Mouse (Mus musculus): ENCODE results near the gene Amotl2.
"Not testable (repeated sequence)": the region's sequence is repeated elsewhere in the genome, so short reads cannot be mapped to it uniquely, and the experiment has no call there.

Gene Amotl2

DNA sequence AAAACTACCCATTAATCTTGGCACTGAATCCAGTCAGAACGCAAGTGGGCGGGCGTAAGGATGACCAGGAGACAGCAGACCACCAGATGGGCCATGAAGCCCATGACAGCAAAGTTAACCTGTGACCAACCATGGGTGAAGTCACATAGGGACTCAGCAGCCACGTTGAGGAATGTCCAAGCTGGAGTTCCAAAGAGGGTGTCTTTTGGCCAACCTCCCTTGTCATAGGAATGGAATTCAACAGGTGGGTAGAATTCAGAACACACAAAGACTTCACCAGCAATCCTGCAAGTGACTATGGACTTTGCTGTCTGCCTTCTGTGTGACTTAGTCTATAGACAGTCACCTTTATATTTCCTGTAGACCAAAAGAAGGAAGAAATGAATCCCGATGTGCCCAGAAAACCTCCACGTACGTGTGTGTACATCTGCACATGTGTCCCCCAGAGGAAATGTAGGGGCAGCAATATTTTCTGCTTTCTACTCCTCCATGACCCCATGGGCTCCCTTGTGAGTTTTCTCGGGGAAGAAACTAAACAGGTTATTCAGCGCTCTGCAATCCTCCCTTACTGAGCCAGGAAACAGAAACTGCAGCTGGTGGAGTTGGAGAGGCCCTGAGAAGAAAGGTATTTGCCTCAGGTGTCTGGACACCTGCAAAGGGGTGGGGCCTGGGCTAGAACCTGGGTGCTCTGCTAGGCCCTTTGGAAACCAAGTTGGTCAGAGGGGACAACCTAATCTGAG lies 17.7 kb downstream of the Amotl2 start:
- DNase-seq (ENCODE audit: low read depth), result no peak

DNA sequence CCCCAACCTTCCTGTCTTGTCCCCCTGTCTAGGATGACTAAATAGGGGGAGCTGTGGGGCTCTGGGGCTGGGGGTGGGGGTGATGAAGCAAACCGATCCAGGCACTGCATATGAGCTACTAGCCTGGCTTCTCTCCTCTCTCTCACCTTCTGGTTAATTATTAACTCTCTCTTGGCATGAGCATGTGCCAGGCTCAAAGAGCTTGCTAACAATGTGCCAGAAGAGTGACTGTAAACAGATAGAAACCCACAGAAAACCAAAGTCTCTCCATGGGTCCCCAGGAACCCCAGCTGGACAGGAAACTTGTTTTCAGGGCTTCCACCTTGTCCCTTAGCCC lies 18.2 kb downstream of the Amotl2 start:
- no peak for DNase-seq (ENCODE audit: low read depth)

DNA sequence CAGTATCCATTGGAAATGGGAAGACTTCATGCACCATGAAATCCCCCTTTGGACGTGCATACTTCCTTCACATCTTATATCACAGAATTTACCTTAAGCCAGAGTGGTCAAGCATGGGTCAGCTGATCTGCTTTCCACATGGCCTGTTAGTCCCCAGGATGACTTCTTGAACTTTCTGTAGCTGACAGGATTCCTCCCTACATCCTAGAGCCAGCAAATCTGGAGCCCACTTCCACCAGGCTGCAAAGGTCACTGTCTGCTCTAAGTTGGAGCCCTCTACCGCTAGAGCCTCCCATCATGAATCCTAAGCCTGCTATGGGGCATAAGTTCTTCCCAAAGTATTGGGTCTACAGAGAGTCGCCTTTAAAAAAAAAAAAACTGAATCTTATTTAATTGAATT lies 18.8 kb downstream of the Amotl2 start:
- DNase-seq (ENCODE audit: low read depth), result no peak

DNA sequence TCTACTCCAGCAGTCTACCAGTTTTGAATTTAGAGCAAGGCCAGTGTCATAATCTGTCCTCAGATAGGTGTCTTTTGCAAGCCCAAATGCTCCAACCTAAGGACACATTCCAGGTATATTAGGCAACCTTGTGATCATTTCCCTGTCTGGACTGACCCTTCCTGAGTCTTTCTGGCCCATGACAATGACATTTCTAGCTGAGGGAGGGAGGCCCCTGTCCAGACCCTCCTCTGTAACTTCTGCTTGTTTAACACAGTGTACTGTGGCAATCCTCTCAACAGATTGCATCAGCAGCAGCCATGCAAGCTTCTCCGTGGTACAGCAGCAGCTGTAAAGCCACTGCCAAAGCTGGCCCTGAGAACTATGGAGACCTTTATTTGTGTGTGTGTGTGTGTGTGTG lies 19.5 kb downstream of the Amotl2 start:
- no peak for DNase-seq (ENCODE audit: low read depth)

DNA sequence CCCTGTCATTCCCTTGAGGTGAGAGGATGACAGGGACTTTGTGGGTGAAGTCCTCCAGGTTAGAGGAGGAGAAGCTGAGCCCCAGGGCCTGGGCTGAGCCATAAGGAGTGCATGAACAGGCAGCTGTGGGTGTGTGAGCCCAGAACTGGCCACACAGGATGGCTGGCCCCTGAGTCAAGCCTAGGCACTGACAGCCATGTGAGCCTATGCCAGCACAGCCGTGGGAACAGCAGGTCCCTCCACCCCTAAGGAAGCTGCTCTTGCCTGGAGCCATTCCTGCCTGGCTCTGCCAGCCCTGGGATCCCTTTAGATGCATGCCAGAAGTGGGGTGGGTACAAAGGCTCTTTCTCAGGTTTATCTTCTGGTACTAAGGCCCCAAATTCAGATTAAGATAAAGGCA lies 20.9 kb downstream of the Amotl2 start:
- DNase-seq (ENCODE audit: low read depth), result no peak

DNA sequence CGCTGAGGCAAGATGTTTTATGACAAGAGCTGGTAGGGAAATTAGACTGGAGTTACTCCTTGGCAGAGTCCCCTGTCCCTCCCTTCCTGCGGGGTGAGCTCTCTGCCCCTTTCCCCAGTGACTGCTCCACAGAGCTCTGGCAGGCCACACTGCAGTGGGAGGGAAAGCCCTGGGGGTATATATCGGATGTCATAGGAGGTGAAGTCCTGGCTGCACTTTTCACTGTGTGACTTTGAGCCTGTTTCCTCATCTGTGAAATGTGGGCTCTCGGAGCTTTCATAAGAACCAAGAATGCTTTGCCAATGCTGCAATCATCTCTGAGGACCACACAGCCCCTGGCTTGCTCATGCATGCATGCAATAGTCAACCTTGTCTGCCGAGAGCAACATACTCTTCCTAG lies 30.3 kb downstream of the Amotl2 start:
- DNase-seq (ENCODE audit: low read depth), result no peak

DNA sequence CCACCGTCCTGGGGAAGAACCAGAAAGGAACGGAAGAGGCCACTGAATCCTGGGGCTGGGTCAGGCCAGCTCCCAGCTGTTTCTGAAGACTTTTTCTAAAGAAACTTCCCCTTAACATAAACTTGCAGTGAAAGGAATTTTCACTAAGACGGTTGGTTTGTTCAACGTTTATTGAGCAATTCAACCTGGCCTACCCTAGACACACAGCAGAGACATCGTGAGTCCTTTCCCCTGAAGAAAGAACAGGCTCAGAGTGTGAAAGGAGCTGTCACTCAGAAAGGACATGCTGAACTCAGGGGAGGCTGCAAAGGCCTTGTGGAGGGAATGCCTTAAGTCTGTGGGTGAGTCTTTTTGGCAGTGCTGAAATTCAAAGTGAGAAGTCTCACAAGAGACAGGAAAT lies 31.4 kb downstream of the Amotl2 start:
- no peak for DNase-seq (ENCODE audit: low read depth)

DNA sequence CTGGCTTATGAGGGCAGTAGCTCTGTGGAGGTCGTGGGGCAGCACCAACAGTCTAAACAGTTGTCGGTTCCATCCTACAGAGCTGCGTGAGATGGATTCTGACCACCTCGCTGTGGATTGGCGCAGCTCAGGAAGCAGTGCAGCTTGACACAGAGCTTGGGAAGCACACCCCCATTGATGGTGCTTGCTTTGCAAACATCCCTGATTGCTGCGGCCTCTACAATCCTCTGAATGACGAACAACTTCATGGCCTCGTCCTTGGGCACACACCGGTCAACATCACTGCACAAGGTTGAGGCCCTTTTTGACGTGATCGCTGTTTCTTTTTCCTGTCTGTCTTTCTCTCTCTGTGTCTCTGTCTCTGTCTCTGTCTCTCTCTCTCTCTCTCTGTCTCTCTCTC lies 32.7 kb downstream of the Amotl2 start:
- DNase-seq (ENCODE audit: low read depth), result no peak

DNA sequence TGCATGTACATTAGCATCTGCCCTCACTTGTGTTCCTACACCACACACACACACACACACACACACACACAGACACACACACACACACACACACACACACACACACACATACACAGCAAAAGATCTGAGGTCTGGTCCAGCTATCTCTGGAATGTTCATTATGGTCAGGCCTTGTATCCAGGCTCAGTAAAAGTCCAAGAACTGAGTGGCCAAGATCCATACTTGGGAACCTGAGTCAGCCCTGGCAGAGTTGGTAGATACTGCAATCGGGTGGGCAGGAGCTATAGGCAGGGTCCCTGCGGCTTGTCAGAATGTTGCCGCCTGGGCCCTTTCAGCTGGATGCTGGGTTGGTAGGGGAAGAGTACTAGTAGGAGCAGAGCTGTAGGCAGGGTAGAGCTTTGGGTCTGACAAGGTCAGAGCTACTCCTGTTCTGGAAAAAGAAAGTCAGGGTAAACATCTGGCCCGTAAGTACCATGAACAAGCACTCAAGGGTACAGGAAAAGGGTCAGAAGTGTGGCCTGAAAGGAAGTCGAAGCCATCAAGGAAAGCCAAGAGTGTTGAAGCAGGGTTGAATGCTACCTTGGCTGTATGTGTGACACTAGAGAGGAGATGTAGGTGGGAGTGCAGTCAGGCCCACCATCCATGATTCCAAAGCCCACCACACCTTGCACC lies 35.3 kb downstream of the Amotl2 start:
- no peak for DNase-seq (ENCODE audit: low read depth)

DNA sequence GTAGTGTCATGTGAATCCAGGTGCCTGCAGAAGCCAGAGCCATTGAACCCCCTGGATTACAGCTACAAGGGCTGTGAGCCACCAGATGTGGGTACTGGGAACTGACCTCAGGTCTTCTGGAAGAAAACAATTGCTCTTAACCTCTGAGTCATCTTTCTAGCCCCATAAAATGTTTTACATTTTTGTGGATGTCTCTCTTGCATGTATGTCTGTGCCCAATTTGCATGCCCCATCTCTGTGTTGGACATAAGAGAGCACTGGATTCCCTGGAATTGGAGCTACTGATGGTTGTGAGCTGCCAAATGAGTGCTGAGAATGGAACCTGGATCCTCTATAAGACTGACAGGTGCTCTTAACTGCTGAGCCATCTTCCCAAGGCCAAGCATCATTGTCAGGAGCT lies 36.8 kb downstream of the Amotl2 start:
- DNase-seq (ENCODE audit: low read depth), result no peak

DNA sequence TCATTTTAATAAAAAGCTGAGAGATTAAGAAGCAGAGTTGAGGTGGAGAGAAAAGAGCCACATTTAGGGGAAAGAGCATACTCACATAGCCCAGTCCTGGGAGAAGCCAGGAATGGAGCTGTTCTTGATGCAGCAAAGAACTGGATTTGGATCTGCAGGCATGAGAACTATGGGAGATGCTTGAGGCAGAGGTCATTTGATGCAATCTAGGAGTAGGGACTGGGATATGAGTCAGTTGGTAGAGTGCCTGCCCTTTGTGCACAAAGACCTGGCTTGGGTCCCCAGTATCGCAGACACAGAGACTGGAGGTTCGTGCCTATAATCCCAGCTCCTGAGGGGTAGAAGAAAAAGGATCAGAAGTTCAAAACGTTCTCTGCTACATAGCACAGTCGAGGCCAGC lies 38.7 kb downstream of the Amotl2 start:
- no peak for DNase-seq (ENCODE audit: low read depth)

DNA sequence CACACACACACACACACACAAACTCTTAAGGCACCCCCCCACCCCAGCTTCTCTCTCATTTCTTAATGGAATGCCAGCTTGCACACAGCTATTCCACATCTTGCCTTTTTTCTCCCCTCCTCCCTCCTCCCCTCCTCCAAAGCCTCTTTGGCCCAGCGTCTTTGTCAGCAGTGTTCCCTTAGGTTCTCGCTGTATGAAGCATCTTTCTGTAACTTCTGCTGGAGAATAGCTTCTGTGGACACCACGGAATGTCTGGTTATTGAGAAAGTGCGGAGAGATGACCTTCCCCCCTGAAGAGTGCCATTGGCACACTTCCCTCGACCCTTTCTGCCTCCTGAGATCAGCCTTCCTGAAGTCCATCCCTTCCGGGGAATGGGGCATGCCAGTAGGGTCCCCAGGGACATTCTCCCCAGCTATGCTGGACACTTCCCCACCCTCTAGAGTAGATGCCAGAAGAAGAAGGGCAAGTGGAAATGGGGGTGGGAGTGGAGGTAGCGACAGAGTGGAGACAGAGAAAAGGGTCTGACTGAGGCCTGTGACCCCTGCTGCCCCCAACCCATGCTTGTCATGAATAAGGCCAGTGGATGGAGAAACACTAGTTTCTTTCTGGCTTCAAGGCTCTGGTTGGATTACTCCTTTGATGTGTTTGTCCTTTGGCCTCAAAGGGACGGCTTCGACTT lies 39.3 kb downstream of the Amotl2 start:
- no peak for DNase-seq (ENCODE audit: low read depth)

DNA sequence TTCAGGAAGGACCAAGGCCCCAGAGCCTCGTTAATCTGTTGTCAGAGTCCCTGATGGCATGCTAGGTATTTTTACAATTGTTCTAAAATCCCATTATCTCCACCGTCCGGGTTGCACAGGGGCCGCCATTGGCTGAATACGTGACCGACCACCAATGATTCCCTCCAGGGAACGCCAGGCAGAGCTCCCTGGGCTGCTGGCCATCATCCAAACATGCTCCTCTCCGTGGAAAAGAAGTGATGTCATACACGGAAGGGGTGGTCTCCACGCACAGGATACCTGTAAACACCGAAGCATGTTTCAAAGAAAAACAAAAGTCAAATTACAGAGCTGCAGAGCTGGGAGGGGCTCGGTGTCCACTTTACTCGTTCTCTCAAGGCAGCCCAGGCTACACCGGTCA lies 39.9 kb downstream of the Amotl2 start:
- no peak for DNase-seq (ENCODE audit: low read depth)

DNA sequence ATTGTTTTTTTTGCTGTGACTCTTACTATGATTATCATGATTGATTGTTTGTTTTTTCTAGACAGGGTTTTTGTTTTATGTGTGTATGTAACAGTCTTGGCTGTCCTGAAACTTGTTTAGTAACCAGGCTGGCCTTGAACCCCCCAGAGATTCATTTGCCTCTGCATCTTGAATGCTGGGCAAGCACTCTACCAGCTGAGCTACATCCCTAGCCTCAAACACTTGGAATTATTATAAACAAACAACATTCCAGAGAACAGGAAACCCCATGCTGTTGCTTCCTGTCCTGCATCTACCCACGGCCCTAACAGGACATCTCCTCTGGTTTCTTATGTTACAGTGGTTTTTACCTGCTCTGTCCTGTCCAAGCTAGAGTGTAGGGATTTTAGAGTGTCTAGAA lies 42.4 kb downstream of the Amotl2 start:
- DNase-seq (ENCODE audit: low read depth), result no peak

DNA sequence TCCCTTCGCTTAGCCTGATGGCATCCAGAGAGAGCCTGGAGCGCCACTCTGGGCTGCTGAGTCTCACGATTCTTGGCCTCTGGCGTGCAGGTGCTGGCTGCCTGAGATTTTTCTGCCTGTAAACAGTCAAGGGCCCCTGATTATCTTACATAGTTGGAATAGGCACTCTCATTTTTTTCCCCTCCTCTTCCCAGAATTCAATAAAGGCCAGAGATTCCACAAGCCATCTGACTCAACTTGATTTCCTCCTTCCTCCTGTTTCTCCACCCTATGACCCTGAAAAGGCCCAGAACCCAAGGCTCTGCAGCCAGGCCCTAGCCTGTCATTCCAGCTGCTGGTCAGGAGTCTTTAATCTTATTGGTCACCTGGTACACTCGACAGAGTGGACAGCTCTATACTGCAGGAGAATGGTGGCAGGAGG lies 43.1 kb downstream of the Amotl2 start:
- DNase-seq (ENCODE audit: low read depth), result no peak

DNA sequence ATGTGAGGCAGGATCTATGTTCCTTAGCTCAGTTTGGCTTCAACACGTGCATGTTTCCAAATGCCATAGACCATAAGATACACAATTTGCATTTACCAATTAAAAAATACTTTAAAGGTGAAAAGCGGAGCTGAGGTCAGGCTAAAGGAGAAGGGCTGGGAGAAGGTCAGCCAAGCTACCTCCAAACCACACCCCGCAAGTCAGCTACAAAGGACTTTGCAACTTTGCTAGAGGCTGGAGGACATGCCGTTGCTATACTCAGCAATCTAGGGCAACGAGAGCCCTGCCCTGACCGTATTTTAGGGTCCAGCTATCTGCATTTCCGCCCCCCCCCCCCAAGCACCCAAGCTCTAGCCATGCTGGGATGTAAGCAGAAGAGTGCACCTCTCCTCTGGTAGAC lies 45.1 kb downstream of the Amotl2 start:
- DNase-seq (ENCODE audit: low read depth), result no peak

DNA sequence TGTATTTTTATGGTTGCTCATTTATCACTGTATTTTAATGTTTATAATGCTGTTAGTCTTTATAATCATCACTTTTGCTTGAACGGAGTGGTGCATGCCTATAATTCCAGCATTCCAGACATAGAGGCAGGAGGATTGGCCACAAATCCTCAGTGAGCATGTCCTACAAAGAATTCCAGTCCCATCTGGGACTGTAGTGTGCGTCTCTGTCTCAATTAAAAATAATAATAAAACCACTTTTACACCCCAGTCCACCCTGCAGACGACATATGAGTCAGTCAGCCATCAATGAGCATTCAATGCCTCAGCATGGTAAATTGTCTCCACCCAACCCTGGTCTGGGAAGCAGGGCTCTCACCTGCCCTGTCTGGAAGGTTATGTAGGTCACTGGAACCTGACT lies 46.4 kb downstream of the Amotl2 start:
- no peak for DNase-seq (ENCODE audit: low read depth)

DNA sequence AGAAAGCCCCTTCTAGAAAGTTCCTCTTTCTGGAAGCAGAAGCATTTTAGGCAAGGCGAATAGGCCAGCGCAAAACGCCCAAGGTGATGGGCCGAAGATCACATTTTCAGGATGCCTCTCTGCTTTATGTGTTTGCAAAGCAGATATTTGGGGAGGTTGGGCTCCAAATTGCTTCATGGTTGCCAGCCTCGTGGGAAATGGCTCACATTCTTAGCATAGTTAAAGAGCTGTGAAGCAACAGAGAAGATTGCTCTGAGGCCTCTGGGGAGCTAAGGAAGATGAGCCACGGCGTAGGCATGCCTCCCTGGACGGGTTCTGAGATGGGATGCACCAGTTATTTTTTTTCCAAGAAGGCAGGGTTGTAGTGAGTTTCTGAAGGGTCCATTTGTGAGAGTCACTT lies 47.0 kb downstream of the Amotl2 start:
- no peak for DNase-seq (ENCODE audit: low read depth)

DNA sequence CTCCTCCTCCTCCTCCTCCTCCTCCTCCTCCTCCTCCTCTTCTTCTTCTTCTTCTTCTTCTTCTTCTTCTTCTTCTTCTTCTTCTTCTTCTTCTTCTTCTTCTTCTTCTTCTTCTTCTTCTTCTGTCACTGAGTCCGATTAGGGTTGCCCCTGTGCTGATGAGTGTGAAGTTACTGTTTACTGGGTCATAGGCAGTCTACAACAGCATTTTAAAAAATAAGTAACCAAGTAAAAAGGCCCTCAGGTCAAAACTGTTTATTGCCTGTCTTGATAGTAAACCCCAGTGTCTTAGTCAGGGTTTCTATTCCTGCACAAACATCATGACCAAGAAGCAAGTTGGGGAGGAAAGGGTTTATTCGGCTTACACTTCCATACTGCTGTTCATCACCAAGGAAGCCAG lies 48.1 kb downstream of the Amotl2 start:
- DNase-seq (ENCODE audit: low read depth), result not testable (repeated sequence)

DNA sequence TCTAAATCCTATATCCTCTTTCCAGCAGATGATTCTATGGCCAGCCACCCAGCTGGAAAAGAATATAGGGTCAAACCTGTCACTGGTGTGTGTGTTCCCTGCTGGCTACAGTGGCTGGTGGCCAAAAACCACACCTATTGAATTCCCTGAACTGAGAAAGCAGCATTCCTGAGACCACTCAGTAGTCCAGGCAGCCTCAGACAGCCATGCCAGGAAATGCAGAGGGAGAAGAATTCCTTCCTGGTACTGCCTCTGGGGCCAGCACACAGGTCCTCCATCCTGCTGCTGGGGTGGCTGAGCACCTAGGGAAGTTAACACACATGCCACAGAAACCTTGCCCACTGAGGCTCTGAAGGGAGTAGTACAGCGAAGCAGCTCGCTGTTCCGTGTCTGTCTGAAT lies 50.3 kb downstream of the Amotl2 start:
- no peak for DNase-seq (ENCODE audit: low read depth)

DNA sequence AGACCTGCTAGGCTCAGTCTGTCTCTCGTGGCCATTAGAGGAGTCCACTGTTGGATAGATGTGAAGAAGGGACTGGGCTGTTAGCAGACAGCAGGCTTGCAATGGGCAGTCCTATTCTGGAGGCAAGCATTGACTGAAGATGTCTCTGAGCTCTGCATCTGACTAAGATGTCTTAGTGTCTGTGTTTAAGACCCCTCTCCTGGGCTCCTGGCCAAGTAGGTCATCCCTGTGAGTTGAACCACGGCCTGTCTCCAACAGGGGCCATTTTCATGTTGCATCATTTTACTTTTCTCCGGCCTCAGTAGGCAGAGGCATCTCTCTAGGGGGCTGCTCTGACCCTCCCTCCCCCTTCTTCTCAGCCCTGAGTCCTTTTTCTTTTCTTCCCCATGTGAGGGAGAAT lies 52.8 kb downstream of the Amotl2 start:
- DNase-seq (ENCODE audit: low read depth), result no peak

DNA sequence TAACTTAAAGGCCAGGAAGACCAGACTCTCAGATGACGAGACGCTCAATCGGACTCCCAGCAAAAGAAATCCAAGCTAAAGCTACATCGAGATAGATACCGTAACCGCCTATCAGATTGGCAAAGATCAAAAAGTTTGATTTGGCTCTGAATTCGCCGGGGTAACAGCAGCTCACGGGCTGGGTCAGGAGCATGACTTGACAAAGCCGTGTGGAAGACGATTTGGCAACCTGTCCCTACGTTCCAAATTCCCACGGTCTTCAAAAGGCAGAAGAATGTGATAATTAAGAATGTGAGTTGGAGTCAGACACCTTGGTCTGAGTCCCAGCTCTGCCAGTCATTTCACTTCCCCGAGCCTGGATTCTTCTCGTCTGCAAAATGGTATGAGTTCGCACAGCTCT lies 53.7 kb downstream of the Amotl2 start:
- no peak for DNase-seq (ENCODE audit: low read depth)

DNA sequence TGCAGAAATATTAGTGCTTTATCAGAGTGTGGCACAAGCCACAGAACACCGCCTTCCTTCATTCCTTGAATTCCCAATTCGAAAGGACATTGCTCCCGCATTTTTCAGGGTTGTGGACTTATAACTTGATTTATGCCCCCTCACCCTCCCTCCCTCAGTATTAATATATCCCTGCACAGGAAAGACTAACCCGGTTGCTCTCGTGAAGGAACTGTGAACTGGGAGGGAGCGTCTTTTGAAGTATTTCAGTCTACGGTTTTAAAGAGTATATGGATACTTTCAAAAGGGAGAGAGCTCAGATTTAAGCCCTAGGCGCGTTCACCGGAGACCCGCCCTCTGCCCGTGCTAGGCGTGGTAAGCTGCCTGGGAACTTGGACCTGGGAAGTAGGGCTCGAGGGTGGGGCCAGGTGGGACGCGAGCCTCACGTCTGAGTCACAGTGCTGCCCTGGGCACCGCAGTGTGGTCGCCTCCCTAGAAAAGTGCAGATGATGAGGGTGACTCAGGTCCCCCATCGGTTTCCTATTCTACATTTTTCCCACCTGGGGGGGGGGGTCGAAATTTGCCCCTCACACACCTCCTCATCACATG lies 54.9 kb downstream of the Amotl2 start:
- DNase-seq (ENCODE audit: low read depth), result no peak

Data from naive thymus-derived CD4-positive, alpha-beta T cell, adult 2 months (primary cell).